Mouse (Mus musculus): ENCODE data around the gene Wnt5b.

DNA sequence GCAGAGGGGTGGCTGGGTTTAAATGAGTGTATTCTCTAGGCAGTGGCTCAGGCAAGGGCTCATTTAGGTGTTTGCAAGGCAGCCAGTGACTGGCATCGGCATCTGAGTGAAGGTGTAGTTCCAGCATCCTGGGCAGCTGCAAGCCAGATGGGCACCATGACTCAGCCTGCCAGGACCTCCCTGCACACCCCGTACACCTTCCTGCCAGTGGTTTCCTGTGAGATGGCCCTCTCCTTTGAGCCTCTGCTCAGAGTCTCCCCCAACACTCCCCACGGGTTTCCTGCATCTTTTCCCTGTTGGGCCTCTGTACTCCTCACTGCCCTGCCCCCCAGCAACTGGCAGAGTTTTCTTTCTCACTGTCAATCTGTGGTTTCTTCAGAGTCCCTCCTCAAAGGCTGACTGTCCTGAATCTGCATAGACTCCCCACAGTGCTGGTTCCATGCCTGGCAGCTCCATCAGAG, 22.2 kb downstream of the Wnt5b start:
- TF ChIP-seq POLR2A (IDR thresholded peaks at IDR 0.05; ENCODE audit: extremely low read depth, insufficient read depth, low read length): no peak
- TF ChIP-seq CTCF (IDR thresholded peaks at IDR 0.05; ENCODE audit: extremely low read depth, insufficient read depth, low read length): no peak
